Mouse (Mus musculus): ENCODE measurements at regions not wholly inside any gene's neighbourhood (a gene's known extent, or its start where the extent isn't known, plus 50 kb on each side); places are given as distances from the start of the nearest gene placed in this dataset.

- peak; percentile 76 to 82 for DNase-seq
Observed at GRCm38 (mm10) chr16:24042977-24043376, 54.3 kb upstream of the Bcl6 start.

GRCm38 (mm10) chr16:24042216-24042615 lies 53.6 kb upstream of the Bcl6 start:
- DNase-seq: no peak

- DNase-seq: no peak
Observed at GRCm38 (mm10) chr16:24041403-24041802, 52.8 kb upstream of the Bcl6 start.

GRCm38 (mm10) chr16:24039765-24040164 lies 51.1 kb upstream of the Bcl6 start:
- DNase-seq: no peak

Measured in cerebellum, postnatal 25 days (tissue).